Mouse (Mus musculus): ENCODE results near the gene Ccdc88b.

Ccdc88b gene

DNA sequence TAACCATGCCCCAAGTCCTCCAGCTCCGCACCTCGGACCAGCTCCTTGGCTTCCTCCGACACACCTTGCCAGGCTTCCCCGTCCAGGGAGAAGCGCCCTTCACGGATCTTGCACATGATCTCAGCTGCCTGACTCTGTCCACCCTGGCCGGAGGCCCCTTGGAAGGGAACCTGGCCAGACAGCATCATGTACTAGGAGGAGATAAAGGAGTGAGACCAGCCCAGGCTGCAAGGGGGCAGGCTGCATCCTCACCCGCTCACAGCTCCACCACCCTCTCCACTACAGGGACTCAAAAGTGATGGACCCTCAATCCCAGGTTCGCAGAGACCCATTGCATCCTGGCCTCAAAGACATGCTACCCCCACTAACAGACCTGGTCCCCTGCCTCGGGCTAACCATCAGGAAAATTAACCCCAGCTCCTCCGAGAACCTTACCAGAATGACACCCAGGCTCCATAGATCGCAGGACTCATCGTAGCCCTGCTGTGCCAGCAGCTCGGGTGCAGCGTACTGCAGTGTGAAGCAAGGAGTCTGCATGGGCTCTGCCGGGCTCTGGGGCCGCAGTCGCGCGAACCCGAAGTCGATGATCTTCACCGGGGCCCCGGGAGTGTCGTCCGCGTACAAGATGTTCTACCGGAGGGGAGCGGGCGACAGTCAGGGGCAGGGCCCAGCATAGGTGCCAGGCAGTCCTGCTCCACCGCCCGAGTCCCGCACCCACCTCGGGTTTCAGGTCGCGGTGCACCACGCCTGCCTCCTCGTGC is 27.3 kb downstream of the Ccdc88b start:
- in situ Hi-C loops (cut with MboI, MseI) = no loop called here

- in situ Hi-C loops (cut with MboI, MseI) = loop anchor here (5.0 kb wide), 1 partner anchor 228 kb away; no protein-coding TSS in a partner anchor
Measured at GRCm38 (mm10) chr19:6829870-6830555, 28.0 kb downstream of the Ccdc88b start.

DNA sequence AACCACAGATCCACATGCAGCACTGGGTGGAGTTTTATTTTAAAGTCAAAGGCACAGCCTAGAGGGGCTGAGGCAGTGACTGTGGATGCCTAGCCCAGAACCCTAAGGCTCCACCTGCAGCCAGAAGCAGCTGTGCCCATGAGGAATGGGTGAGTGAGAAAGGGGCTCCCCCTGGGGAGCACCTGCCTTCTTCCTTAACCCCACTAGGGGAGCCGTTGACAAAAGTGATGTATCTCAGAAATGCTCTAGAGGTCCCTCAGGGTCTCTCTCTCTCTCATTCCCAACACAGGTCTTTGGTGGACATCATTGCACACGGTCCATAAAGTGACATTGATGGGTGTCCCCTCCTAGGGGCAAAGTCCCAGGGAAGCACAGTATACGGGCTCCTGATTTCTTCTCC is 28.9 kb downstream of the Ccdc88b start:
- in situ Hi-C loops (cut with MboI, MseI) = loop anchor here (5.0 kb wide), 1 partner anchor 227 kb away; no protein-coding TSS in a partner anchor

DNA sequence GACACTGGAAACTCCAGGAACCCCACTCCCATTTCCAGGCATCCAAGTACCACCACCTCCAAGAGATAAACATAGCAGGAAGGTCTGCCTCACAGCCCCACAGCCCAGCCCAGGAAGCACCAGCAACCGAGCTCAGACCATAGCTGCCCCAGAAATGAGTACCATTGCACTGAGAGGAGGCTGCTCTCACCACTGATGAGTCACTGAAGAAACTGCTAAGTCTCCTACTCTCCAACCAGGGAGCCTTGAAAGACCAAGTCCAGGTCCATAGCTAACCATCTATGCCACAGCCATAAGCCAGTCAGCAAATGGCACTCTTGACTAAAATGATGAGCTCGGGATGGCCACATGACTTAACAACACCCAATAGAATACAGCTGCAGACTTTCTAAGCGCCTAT is 31.4 kb downstream of the Ccdc88b start:
- in situ Hi-C loops (cut with MboI, MseI) = loop anchor here (5.0 kb wide), 1 partner anchor 224 kb away; no protein-coding TSS in a partner anchor

GRCm38 (mm10) chr19:6825384-6825783 is 32.6 kb downstream of the Ccdc88b start:
- in situ Hi-C loops (cut with MboI, MseI) = loop anchor here (5.0 kb wide), 1 partner anchor 223 kb away; no protein-coding TSS in a partner anchor

- in situ Hi-C loops (cut with MboI, MseI) = loop anchor here (5.0 kb wide), 1 partner anchor 138 kb away; no protein-coding TSS in a partner anchor
Measured at GRCm38 (mm10) chr19:6820538-6821195, 37.3 kb downstream of the Ccdc88b start.

DNA sequence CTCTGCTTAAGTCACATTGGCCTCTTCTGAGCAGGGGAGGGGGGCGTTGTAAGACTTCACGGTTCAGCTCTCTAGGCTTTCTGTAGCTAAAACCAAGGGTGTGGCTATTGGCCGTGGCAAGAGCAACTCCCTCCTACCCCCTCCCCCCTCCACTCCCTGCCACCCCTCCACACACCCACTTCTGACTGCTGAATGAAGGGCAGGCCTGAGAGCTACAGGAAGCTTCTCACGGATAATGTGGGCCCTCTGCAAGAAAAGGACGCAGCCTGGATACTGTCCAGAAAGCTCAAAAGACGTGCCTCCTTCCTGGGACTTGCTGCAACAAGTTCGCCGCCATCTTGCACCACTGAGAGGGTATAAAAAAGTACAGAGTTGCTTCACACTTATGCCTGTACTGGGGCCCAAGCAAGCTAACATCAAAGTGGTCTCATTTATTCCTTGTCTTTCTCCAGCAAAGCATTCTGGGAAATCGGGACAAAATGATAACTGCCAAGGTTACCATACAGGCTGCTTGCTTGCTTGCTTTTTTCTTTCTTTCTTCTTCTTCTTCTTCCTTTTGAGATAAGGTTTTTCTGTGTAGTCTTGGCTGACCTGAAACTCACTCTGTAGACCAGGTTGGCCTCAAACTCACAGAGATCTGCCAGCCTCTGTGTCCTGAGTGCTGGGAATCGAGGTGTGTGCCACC is 38.7 kb downstream of the Ccdc88b start:
- in situ Hi-C loops (cut with MboI, MseI) = loop anchor here (10.0 kb wide), 4 partner anchors 284 to 644 kb away; no protein-coding TSS in a partner anchor

DNA sequence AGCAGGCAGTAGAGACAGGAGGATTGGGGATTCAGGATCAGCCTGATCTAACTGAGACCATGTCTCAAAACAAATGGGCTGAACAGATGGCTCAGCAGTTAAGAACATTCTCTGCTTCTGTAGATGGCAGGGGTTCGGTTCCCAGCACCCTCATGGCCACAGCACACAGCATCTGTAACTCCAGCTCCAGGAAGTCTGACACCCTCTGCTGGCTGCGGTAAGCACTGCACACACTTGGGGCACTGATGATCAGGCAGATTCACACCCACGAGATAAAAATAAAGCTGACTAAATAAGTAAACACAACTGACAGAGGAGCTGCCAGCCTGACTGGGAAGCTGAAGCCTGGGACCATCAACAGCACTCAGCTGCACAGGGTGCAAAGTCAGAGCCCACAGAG is 43.1 kb downstream of the Ccdc88b start:
- in situ Hi-C loops (cut with MboI, MseI) = loop anchor here (10.0 kb wide), 4 partner anchors 280 to 640 kb away; no protein-coding TSS in a partner anchor

DNA sequence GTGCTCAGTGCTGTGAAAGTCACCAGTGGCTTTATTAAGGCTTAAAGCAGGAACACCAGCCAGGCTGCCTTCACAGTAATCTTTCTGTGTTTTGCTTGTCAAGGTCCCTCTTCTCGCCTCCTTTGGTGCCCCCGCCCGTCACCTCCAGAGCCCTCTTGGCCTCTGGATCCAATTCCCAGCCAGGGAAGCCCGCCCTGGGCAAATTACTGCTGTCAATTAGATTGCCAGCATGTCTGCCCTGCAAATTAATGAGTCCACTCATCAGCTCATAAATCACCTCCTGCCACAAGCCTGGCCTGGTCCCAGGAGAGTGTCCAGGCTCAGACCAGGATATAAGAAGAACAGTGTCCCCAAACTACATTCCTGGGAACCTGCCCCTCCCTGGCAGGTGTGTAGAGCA is 43.6 kb downstream of the Ccdc88b start:
- in situ Hi-C loops (cut with MboI, MseI) = loop anchor here (10.0 kb wide), 4 partner anchors 280 to 640 kb away; no protein-coding TSS in a partner anchor
